Mouse (Mus musculus) lung, postnatal 0 days (tissue): ENCODE results near the gene Scai.

Experiments used
- CTCF ChIP-seq: IDR thresholded peaks from 2 replicates; pipeline ENCODE4 v1.5.1; 2016; ENCODE audit warnings: antibody characterized with exemption, mild to moderate bottlenecking
- EP300 ChIP-seq: IDR thresholded peaks from 2 replicates; pipeline ENCODE4 v1.6.1; 2016; ENCODE audit warnings: antibody characterized with exemption, mild to moderate bottlenecking, control low read depth

DNA sequence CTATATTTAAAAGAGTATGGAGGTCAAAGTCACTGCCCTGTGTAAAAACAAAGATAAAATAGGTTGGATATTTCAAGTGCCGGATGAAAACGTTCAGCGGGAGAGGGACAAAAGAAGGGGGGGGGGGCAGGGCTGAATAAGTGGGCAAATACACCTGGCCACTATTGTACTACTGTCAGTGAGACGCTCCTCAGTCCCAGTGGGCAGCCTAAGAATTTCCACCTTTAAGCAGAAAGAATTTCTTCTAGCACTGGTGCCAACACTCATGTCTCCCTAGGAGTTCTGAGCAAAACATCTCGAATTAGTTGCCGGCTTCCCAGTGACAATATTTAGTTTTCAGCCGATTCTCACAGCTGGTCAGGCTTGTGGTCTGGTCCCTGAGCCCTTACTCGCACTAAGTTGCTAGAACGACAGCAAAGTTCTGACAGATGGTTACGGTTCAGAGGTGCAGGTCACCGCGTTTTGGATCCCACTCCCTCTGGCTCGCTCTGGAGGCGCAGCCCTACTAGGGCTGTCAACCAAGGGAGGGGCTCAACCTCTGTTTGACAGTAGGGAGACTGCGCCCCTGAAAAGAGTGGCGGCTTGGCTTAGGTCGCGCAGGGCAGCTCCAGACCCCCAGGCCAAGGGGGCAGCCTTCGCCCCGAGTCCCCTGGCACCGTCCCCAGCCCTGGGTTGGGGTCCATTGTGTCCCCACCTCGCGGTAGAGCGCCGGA, 125.7 kb downstream of the Scai start:
- TF ChIP-seq CTCF (no peak), EP300 (no peak)
